Mouse (Mus musculus): ENCODE measurements around the gene Wdr70. TPM values are rescaled to one million over a fixed set of nuclear protein-coding genes. Genes with fewer than 3 reads are reported as not detected.

The Wdr70 gene
- total and polyA plus RNA-seq, 3 experiments = 25.2 to 71.4 (median 59.8) TPM

DNA sequence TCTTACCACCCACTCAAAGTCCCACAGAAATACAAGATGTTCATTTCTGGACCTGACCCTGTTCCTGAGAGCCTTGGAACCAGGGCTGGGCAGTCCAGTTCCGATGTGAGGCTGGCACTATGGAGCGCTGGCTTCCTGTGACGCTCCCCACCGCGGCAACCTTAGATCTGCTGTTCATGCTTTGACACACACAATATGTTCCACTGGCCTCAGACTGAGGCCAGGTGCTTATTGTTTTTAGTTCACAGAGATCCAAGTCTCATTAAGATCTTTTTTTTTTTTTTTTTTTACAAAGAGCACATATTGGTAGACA, 209.7 kb downstream of the Wdr70 start:
- ATAC-seq (ENCODE audit: extremely low read depth, insufficient number of reproducible peaks, low FRiP score, poor library complexity, severe bottlenecking) (no peak), DNase-seq (ENCODE audit: low spot score) (no peak)
- Histone ChIP-seq H3K4me1 (ENCODE audit: insufficient read depth, low read depth, low read length) (no peaks in the 10 kb centered on the region), H3K4me3 (ENCODE audit: low read depth, low read length) (no peak overlapping the region), H3K27me3 (ENCODE audit: insufficient read depth, low read length) (no peaks in the 10 kb centered on the region), H3K36me3 (replicated peaks) (peaks cover 48% of the 10 kb centered on the region), H3K9me3 (replicated peaks) (no peaks in the 10 kb centered on the region)
- TF ChIP-seq TAL1 (conservative IDR thresholded peaks at IDR 0.05; ENCODE audit: low read depth, low read length) = no peak

DNA sequence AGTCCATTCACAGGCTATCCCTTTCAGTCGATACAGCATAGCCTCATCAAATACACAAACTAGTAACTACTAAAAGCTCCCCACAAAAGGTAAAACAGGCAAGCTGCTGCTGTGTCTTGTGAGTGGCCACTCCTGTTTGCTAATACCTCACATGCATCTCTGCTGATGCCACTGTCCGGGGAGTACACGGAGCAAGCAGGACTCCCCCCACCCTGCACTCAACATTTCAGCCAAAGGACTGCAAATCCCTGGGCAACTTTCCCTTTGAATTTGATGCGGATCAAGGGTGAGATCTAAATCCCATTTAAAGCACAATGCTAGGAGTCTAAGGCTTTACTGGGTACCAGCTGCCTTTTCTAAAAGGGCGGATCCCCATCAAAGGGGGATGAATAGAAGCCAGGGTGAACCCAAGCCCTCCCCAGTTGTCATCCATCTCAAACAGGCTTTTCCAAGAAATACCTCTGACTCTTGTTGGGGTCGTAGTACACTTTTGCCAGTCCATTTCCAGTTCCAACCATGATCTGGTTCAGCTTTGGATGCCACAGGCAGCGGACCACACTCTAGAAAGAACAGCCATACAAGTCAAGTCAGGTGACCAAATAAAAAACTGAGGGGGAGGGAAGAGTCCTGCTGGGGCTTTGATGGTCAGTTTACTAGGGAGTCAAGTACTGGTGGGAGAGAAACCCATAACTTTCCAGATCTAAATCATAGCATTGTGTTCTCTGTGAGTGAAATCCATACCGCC, 210.2 kb downstream of the Wdr70 start:
- H3K4me1 ChIP-seq (ENCODE audit: insufficient read depth, low read depth, low read length) = no peaks in the 10 kb centered on the region
- H3K27me3 ChIP-seq (ENCODE audit: insufficient read depth, low read length) = no peaks in the 10 kb centered on the region
- no peak for ATAC-seq (ENCODE audit: extremely low read depth, insufficient number of reproducible peaks, low FRiP score, poor library complexity, severe bottlenecking)
- peaks cover 51% of the 10 kb centered on the region for H3K36me3 ChIP-seq (replicated peaks)
- H3K4me3 ChIP-seq (ENCODE audit: low read depth, low read length) = no peak overlapping the region
- TF ChIP-seq GATA2 (IDR thresholded peaks at IDR 0.05; ENCODE audit: borderline replicate concordance, low read depth, low read length) = no peak
- TF ChIP-seq TAL1 (conservative IDR thresholded peaks at IDR 0.05; ENCODE audit: low read depth, low read length) = no peak
- no peak for TF ChIP-seq CTCF (IDR thresholded peaks at IDR 0.05; ENCODE audit: low read depth, low read length)
- TF ChIP-seq POLR2AphosphoS5 (IDR thresholded peaks at IDR 0.05; ENCODE audit: insufficient replicate concordance, low read depth, low read length) = no peak
- no peak for TF ChIP-seq GATA1 (IDR thresholded peaks at IDR 0.05; ENCODE audit: borderline replicate concordance, low read length)
- H3K9me3 ChIP-seq (replicated peaks) = no peaks in the 10 kb centered on the region
- no peak for DNase-seq (ENCODE audit: low spot score)

DNA sequence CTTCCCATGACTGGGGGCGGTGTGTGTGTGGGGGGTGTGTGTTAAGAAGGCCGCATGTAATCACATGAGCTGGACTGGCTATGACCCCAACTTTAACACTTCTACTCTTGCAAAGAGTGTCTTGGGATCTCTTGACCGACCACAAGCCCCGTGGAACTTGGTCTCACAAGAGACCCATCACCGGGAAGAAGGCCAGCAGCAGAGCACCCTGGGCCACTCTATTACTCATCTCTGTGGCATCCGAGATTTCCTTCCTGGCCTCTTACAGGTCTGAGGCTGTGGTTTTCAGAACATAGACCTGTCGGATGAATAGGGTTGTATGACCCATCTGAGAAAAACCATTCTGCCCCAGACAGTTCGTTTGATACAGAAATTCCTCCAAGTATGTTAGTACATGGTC, 212.4 kb downstream of the Wdr70 start:
- ATAC-seq (ENCODE audit: extremely low read depth, insufficient number of reproducible peaks, low FRiP score, poor library complexity, severe bottlenecking) = no peak
- Histone ChIP-seq H3K4me3 (ENCODE audit: low read depth, low read length) (no peak overlapping the region), H3K9me3 (replicated peaks) (no peaks in the 10 kb centered on the region; the same call in 1 of the 2 replicates), H3K36me3 (replicated peaks) (peaks cover 54% of the 10 kb centered on the region), H3K27me3 (ENCODE audit: insufficient read depth, low read length) (no peaks in the 10 kb centered on the region), H3K4me1 (ENCODE audit: insufficient read depth, low read depth, low read length) (no peaks in the 10 kb centered on the region)
- no peak for DNase-seq (ENCODE audit: low spot score)
- TF ChIP-seq POLR2AphosphoS5 (IDR thresholded peaks at IDR 0.05; ENCODE audit: insufficient replicate concordance, low read depth, low read length) (no peak), GATA2 (IDR thresholded peaks at IDR 0.05; ENCODE audit: borderline replicate concordance, low read depth, low read length) (no peak), GATA1 (IDR thresholded peaks at IDR 0.05; ENCODE audit: borderline replicate concordance, low read length) (no peak), CTCF (IDR thresholded peaks at IDR 0.05; ENCODE audit: low read depth, low read length) (no peak), TAL1 (conservative IDR thresholded peaks at IDR 0.05; ENCODE audit: low read depth, low read length) (no peak)

DNA sequence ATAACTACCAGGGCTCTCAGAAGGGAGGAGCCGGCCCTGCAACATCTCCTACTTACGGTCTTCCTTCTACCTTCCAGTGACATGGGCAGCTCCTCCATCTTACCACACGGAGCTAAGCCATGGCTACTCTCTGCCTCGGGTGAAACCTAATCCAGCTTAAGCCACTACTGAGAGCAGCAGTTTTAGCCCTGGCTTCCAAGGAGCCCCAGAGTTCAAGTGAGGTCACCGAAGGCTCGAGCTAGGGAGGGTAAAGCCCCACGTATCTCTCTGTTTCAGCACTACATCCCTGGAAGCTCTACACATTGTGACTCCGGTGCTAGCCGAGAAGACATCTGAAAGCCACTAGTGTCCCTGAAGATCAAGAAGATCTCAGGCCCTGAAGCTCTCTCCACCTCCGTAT, 213.9 kb downstream of the Wdr70 start:
- DNase-seq (ENCODE audit: low spot score) (no peak), ATAC-seq (ENCODE audit: extremely low read depth, insufficient number of reproducible peaks, low FRiP score, poor library complexity, severe bottlenecking) (no peak)
- peaks cover 60% of the 10 kb centered on the region for H3K36me3 ChIP-seq (replicated peaks)

DNA sequence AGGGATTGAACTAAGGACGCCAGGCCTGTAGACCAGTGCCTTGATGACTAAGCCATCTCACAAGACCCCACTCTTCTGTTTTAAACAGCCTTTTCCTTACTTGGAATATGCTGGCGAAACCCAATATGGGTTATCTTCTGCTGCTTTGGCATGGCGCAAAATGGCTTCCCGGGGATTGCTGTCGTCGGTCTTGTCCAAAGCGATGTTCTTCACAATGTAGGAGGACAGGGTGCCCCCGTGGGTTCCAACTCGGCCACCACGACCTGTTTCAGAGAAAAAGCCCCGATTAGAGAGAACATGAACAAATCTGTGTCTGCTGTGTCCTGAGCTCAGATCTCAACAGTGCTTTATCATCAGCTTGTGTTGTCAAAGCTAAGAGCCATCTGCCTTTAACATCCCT, 214.8 kb downstream of the Wdr70 start:
- H3K27me3 ChIP-seq (ENCODE audit: insufficient read depth, low read length) = no peaks in the 10 kb centered on the region
- no peak for DNase-seq (ENCODE audit: low spot score)
- no peak overlapping the region for H3K4me3 ChIP-seq (ENCODE audit: low read depth, low read length)
- peaks cover 60% of the 10 kb centered on the region for H3K36me3 ChIP-seq (replicated peaks)
- no peaks in the 10 kb centered on the region; the same call in 1 of the 2 replicates for H3K9me3 ChIP-seq (replicated peaks)
- H3K4me1 ChIP-seq (ENCODE audit: insufficient read depth, low read depth, low read length) = no peaks in the 10 kb centered on the region
- TF ChIP-seq GATA2 (IDR thresholded peaks at IDR 0.05; ENCODE audit: borderline replicate concordance, low read depth, low read length) = no peak
- no peak for TF ChIP-seq GATA1 (IDR thresholded peaks at IDR 0.05; ENCODE audit: borderline replicate concordance, low read length)
- no peak for TF ChIP-seq POLR2AphosphoS5 (IDR thresholded peaks at IDR 0.05; ENCODE audit: insufficient replicate concordance, low read depth, low read length)
- ATAC-seq (ENCODE audit: extremely low read depth, insufficient number of reproducible peaks, low FRiP score, poor library complexity, severe bottlenecking) = no peak

More for the DNA sequence above, 213.9 kb downstream of the Wdr70 start:
- no peaks in the 10 kb centered on the region; the same call in 1 of the 2 replicates for H3K9me3 ChIP-seq (replicated peaks)
- no peak overlapping the region for H3K4me3 ChIP-seq (ENCODE audit: low read depth, low read length)
- no peaks in the 10 kb centered on the region for H3K4me1 ChIP-seq (ENCODE audit: insufficient read depth, low read depth, low read length)
- TF ChIP-seq GATA2 (IDR thresholded peaks at IDR 0.05; ENCODE audit: borderline replicate concordance, low read depth, low read length) = no peak
- TF ChIP-seq CTCF (IDR thresholded peaks at IDR 0.05; ENCODE audit: low read depth, low read length) = no peak
- no peak for TF ChIP-seq POLR2AphosphoS5 (IDR thresholded peaks at IDR 0.05; ENCODE audit: insufficient replicate concordance, low read depth, low read length)
- H3K27me3 ChIP-seq (ENCODE audit: insufficient read depth, low read length) = no peaks in the 10 kb centered on the region

DNA sequence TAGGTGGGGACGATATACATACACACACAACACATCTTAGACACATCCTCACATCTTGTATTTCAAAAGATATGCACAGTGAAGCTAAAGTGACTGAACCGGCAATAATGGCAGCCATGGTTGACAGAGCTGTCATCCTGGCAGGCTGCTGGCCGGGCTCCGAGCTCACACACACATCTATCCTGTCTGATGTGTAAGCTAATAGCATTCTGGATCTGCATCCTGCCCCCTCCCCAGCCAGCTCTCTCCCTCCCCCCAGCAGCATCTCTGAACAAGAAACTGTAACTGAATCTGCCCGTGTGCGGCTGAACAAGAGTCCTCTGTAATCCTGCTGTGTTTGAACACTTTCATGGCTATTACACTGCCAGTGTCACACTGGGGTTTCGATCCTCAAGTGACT, 219.1 kb downstream of the Wdr70 start:
- Histone ChIP-seq H3K4me1 (ENCODE audit: insufficient read depth, low read depth, low read length) (no peaks in the 10 kb centered on the region), H3K9me3 (replicated peaks) (no peaks in the 10 kb centered on the region; the same call in 1 of the 2 replicates), H3K27me3 (ENCODE audit: insufficient read depth, low read length) (no peaks in the 10 kb centered on the region), H3K36me3 (replicated peaks) (peaks cover 47% of the 10 kb centered on the region), H3K4me3 (ENCODE audit: low read depth, low read length) (no peak overlapping the region)
- DNase-seq (ENCODE audit: low spot score) (no peak), ATAC-seq (ENCODE audit: extremely low read depth, insufficient number of reproducible peaks, low FRiP score, poor library complexity, severe bottlenecking) (no peak)
- no peak for TF ChIP-seq CTCF (IDR thresholded peaks at IDR 0.05; ENCODE audit: low read depth, low read length)
- TF ChIP-seq GATA2 (IDR thresholded peaks at IDR 0.05; ENCODE audit: borderline replicate concordance, low read depth, low read length) = no peak
- TF ChIP-seq TAL1 (conservative IDR thresholded peaks at IDR 0.05; ENCODE audit: low read depth, low read length) = no peak
- no peak for TF ChIP-seq GATA1 (IDR thresholded peaks at IDR 0.05; ENCODE audit: borderline replicate concordance, low read length)
- no peak for TF ChIP-seq POLR2AphosphoS5 (IDR thresholded peaks at IDR 0.05; ENCODE audit: insufficient replicate concordance, low read depth, low read length)

DNA sequence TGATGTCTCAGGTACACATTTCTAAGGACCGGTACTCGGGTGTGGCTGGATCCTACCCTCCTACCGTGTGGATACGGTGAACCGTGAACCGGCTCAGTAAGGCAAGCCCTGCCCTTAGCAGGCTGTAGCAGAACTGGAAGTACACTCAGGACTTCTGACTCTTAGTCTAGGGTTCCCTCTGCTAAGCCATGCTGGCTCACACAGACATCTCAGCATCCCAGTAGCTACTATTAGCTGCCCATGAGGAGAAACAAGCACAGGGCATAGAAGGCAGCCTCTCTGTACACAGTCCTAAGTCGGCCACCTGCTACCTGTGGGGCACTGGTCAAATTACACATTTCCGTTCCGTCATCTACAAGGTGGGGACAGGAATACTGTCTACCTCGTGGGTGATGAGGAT, 220.1 kb downstream of the Wdr70 start:
- no peak overlapping the region for H3K4me3 ChIP-seq (ENCODE audit: low read depth, low read length)
- peaks cover 48% of the 10 kb centered on the region for H3K36me3 ChIP-seq (replicated peaks)
- no peaks in the 10 kb centered on the region; the same call in 1 of the 2 replicates for H3K9me3 ChIP-seq (replicated peaks)
- ATAC-seq (ENCODE audit: extremely low read depth, insufficient number of reproducible peaks, low FRiP score, poor library complexity, severe bottlenecking) (no peak), DNase-seq (ENCODE audit: low spot score) (no peak)
- H3K27me3 ChIP-seq (ENCODE audit: insufficient read depth, low read length) = no peaks in the 10 kb centered on the region
- no peaks in the 10 kb centered on the region for H3K4me1 ChIP-seq (ENCODE audit: insufficient read depth, low read depth, low read length)
- TF ChIP-seq TAL1 (conservative IDR thresholded peaks at IDR 0.05; ENCODE audit: low read depth, low read length) (no peak), GATA2 (IDR thresholded peaks at IDR 0.05; ENCODE audit: borderline replicate concordance, low read depth, low read length) (no peak), POLR2AphosphoS5 (IDR thresholded peaks at IDR 0.05; ENCODE audit: insufficient replicate concordance, low read depth, low read length) (no peak), GATA1 (IDR thresholded peaks at IDR 0.05; ENCODE audit: borderline replicate concordance, low read length) (no peak), CTCF (IDR thresholded peaks at IDR 0.05; ENCODE audit: low read depth, low read length) (no peak)
